Mouse (Mus musculus): Measurements from ENCODE around the gene Nup85.

GRCm38 (mm10) chr11:115584376-115585073 is 20.3 kb downstream of the Nup85 start:
- no peak for TF ChIP-seq ETS1 (IDR thresholded peaks at IDR 0.05; ENCODE audit: low read depth, low read length)
- TF ChIP-seq POLR2A (IDR thresholded peaks at IDR 0.05; ENCODE audit: control insufficient read depth in 1 of 2, insufficient read depth in 1 of 2, low read depth in 1 of 2, low read length in 2 of 2, poor library complexity in 1 of 2): no peak; a peak in 1 of 4 replicates
- TF ChIP-seq JUND (IDR thresholded peaks at IDR 0.05; ENCODE audit: low read depth, low read length): no peak
- no peak for TF ChIP-seq EP300 (IDR thresholded peaks at IDR 0.05; ENCODE audit: low read depth in 1 of 2, low read length in 2 of 2)
